Mouse (Mus musculus) bone marrow, adult 2 months (tissue): Measurements from ENCODE around the gene Rbbp5. TPM values are rescaled to one million over a fixed set of nuclear protein-coding genes. Genes with fewer than 3 reads are reported as not detected.

ENCODE experiments used
- H3K27ac ChIP-seq: fragments of 200-500 bp; 2 replicates; pipeline ENCODE4 v1.5.1; 2012; ENCODE audit warnings: low read depth, mild to moderate bottlenecking, control low read depth, inconsistent platforms, low read length; ENCODE audit not compliant: control insufficient read depth, poor library complexity, insufficient read depth
- H3K4me1 ChIP-seq: fragments of 200-500 bp; 2 replicates; pipeline ENCODE4 v1.6.1; 2011; ENCODE audit warnings: low read length; ENCODE audit not compliant: control insufficient read depth, insufficient read depth
- H3K4me3 ChIP-seq: fragments of 200-500 bp; replicated peaks from 2 replicates; pipeline ENCODE3; 2011; ENCODE audit warnings: mild to moderate bottlenecking, low read depth, low read length, control low read depth; ENCODE audit not compliant: control insufficient read depth
- CTCF ChIP-seq: fragments of 200-500 bp; IDR thresholded peaks from 2 replicates; pipeline ENCODE4 v1.5.1; 2011; ENCODE audit warnings: low read length, control low read depth; ENCODE audit not compliant: control insufficient read depth, insufficient read depth
- POLR2A ChIP-seq: fragments of 200-500 bp; IDR thresholded peaks from 2 replicates; pipeline ENCODE4 v1.6.1; 2011; ENCODE audit warnings: low read depth, mild to moderate bottlenecking, control low read depth, low read length, borderline replicate concordance; ENCODE audit not compliant: control insufficient read depth
- WGBS: fragments of 180-500 bp; shearing (Covaris S2); methylation state at CpG from one replicate; pipeline ENCODE4 v1.1.7; 2018; 5-methylcytosine and 5-hydroxymethylcytosine counted together
- polyA plus RNA-seq: library from polyadenylated mRNA; stranded (reverse); fragments of >200 nt; gene quantifications from 2 replicates; pipeline ENCODE4 v1.2.4, GENCODE M21; 2011; ENCODE audit warnings: low replicate concordance; ENCODE audit not compliant: missing spikeins, insufficient read depth, insufficient read length

The Rbbp5 gene
- polyA plus RNA-seq, 1 experiment, result 25.5 TPM

- TF ChIP-seq CTCF (peak; percentile 63), POLR2A (no peak)
- WGBS, result 20% methylated on average over 4 of the region's 4 CpGs
- Histone ChIP-seq H3K4me1 (no peaks in the 10 kb centered on the region), H3K4me3 (no peak overlapping the region), H3K27ac (no peak overlapping the region)
Observed at GRCm38 (mm10) chr1:132523920-132524319, 46.8 kb downstream of the Rbbp5 start.

DNA sequence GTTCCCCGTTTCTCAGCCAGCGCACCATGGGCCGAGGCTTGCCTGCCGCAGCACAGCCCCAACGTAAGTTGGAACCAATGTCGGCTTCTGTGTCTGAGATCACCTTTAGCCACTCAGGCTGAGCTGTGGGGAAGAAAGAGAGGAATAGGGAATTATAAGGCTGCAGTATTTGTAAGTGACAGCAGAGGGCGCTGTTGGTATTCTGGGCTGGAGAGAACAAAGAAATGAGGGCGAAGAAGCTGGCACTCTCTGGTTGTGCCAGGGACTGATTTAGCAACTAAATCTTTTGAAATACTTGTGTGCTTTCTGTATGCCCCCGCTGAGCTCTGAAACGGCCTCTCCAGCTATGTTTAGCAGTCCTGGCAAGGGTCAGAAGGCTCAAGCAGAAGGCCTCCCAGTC is 48.7 kb downstream of the Rbbp5 start:
- WGBS, result 3% methylated on average over 10 of the region's 10 CpGs
- Histone ChIP-seq H3K4me3 (no peak overlapping the region), H3K4me1 (no peaks in the 10 kb centered on the region), H3K27ac (no peak overlapping the region)
- no peak for TF ChIP-seq POLR2A
- TF ChIP-seq CTCF, result peak; percentile 46

GRCm38 (mm10) chr1:132528071-132528470 is 50.9 kb downstream of the Rbbp5 start:
- 91% methylated on average over 13 of the region's 13 CpGs for WGBS
- TF ChIP-seq CTCF (no peak), POLR2A (no peak)
- H3K4me1 ChIP-seq, result no peaks in the 10 kb centered on the region
- no peak overlapping the region for H3K4me3 ChIP-seq
- no peak overlapping the region for H3K27ac ChIP-seq

DNA sequence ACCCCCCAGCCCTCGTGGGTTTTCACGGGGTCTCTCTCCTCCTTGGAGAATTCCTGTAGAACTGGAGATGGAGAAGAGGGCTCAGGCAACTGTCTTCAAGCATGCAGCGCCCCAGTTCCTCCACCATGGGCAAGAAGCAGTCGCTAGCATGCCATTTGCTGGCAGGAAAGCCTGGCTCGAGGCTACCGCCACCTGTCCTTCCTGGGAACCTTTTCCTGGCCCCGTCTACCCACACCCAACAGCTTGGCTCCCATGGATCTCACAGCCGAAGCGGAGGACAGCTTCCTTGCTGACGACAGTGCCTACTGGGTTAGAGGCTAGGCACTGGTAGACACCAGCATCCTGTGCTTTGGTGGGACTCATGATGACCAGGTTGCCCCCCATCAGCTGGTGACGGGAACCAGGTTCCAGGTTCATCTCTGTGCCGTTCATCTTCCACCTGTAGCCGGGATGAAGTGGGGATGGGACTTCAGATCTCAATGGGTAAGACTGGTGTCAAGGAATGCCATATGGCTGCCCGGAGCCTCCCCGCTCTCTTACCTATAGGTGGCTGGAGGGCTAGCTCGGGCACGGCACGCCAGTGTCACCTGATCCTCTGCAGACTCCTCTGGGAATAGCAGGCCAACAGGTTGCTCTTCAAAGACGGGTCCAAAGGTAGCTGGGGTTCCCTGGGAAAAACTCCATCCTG is 51.6 kb downstream of the Rbbp5 start:
- no peak overlapping the region for H3K27ac ChIP-seq
- no peak for TF ChIP-seq CTCF
- TF ChIP-seq POLR2A, result no peak
- H3K4me3 ChIP-seq, result no peak overlapping the region
- peaks cover 1% of the 10 kb centered on the region; the same call in 1 of the 2 replicates for H3K4me1 ChIP-seq
- 78% methylated on average over 19 of the region's 19 CpGs for WGBS

GRCm38 (mm10) chr1:132530631-132531191 is 53.5 kb downstream of the Rbbp5 start:
- H3K4me3 ChIP-seq, result no peak overlapping the region
- H3K4me1 ChIP-seq, result peaks cover 1% of the 10 kb centered on the region; the same call in 1 of the 2 replicates
- WGBS, result 24% methylated on average over 5 of the region's 5 CpGs
- no peak for TF ChIP-seq CTCF
- no peak for TF ChIP-seq POLR2A
- H3K27ac ChIP-seq, result no peak overlapping the region

DNA sequence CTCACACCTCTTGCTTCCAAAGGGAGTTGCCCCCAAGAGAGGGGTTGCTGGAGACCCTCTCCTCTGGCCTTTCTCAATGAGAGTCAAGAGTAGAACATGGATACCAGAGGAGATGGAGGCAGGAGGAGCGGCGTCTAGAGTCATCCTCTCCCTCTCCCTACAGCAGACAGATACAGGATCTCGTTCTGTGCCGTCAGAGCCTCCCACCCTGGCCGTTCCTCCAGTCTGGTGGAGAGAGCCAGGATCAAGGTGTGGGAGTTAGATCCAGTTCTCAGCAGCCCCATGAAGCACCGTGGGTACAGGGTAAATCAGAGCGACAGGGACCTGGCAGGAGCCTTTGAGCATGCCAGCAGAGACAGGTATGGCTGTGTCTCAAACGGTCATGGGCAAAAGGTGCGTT is 55.4 kb downstream of the Rbbp5 start:
- Histone ChIP-seq H3K4me1 (peaks cover 1% of the 10 kb centered on the region; the same call in 1 of the 2 replicates), H3K4me3 (no peak overlapping the region), H3K27ac (no peak overlapping the region)
- WGBS, result 73% methylated on average over 9 of the region's 9 CpGs
- no peak for TF ChIP-seq POLR2A
- no peak for TF ChIP-seq CTCF

GRCm38 (mm10) chr1:132533840-132534239 is 56.7 kb downstream of the Rbbp5 start:
- 1% methylated on average over 8 of the region's 8 CpGs for WGBS
- TF ChIP-seq POLR2A (no peak), CTCF (no peak)
- Histone ChIP-seq H3K4me1 (peaks cover 1% of the 10 kb centered on the region; the same call in 1 of the 2 replicates), H3K4me3 (no peak overlapping the region), H3K27ac (no peak overlapping the region)

DNA sequence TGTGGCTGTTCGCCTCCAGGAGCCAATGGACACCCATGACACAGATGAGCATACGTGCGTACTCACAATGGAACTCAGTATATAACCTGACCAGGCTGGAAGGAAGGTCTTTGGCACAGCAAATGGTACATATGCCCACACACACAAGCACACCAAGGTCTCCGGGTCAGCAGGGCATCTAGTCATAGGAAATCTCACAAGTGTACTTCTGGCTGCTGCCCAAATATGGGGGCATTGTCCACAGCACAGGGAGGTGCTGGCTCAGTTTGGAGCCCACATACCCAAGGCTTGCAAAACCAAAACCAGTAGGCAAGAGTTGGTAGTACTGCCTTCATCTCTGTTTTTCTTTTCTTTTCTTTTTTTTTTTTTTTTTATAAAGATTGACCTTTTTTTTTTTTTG is 58.4 kb downstream of the Rbbp5 start:
- peaks cover 1% of the 10 kb centered on the region; the same call in 1 of the 2 replicates for H3K4me1 ChIP-seq
- WGBS, result 83% methylated on average over 4 of the region's 4 CpGs
- no peak overlapping the region for H3K27ac ChIP-seq
- no peak overlapping the region for H3K4me3 ChIP-seq
- no peak for TF ChIP-seq POLR2A
- no peak for TF ChIP-seq CTCF

- TF ChIP-seq CTCF, result no peak
- no peak for TF ChIP-seq POLR2A
- 52% methylated on average over 3 of the region's 3 CpGs for WGBS
- peaks cover 1% of the 10 kb centered on the region; the same call in 1 of the 2 replicates for H3K4me1 ChIP-seq
- no peak overlapping the region for H3K27ac ChIP-seq
- H3K4me3 ChIP-seq, result no peak overlapping the region
Observed at GRCm38 (mm10) chr1:132536416-132536815, 59.3 kb downstream of the Rbbp5 start.
